Mouse (Mus musculus) lung, adult 18-20 months (tissue): ENCODE measurements around the gene Gm5580.
"Not testable (repeated sequence)": the region's sequence is repeated elsewhere in the genome, so short reads cannot be mapped to it uniquely, and the experiment has no call there.

Source experiments
- DNase-seq, 2 experiments: peaks; one replicate each; pipeline ENCODE4 v3.0.0; 2022; ENCODE audit warnings: mixed read lengths in 2 of 2

Gene Gm5580

DNA sequence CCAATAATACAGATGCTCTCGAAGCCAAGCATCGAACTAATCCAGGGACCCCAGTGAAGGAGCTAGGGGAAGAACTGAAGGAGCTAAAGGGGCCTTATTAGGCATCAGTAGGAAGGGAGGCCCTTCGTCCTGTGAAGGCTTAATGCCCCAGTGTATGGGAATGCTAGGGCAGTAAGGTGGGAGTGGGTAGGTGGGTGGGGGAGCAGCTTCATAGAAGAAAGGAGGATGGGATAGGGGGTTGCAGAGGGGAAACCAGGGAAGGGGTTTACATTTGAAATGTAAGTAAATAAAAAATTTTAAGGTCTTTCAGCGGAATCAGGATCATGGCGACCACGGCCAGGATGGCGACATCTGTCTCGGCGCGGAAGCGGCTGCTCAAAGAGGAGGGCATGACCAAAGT is at the start of gene Gm5580:
Gene Gm5580, plus strand, starts transcription at position 301 of the 400 bp plus-strand sequence.
- DNase-seq, result not testable (repeated sequence)

DNA sequence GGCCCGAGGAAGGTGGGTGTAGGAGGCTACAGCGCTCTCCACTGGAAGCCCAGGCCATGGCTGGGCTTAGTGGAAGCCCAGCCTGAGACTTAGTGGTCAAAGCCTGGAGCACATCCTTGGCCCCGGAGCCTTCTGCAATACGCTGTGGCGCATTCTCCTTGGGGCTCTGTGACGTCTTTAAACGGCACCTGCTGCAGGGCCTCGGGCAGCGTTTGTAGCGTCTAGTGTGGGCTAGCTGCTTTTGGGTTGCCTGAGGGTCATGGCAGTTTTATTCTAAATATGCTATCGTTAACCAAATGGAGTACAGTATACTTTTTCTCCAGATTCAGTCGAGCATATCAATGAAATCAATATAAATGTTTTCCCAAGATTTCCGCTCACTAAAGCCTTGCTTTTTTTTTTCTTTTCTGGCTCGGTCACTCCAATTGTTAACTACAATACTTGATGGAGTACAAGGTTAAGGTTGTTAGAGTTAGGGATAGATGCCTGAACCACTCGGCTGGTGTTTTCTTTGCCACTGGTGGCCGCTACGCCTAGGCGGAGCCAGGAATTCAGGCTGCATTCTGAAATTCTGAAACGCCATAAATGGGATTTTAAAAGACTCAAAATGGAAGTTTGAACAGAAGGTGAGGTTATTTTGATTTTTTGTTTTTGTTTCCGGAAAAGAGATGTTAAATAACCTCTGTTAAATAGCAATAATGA is 44.5 kb upstream of the Gm5580 start, which contains the start of gene Olfr212:
Gene Olfr212, plus strand, starts transcription at position 215 of the 702 bp plus-strand sequence.
- DNase-seq, result not testable (repeated sequence)

DNA sequence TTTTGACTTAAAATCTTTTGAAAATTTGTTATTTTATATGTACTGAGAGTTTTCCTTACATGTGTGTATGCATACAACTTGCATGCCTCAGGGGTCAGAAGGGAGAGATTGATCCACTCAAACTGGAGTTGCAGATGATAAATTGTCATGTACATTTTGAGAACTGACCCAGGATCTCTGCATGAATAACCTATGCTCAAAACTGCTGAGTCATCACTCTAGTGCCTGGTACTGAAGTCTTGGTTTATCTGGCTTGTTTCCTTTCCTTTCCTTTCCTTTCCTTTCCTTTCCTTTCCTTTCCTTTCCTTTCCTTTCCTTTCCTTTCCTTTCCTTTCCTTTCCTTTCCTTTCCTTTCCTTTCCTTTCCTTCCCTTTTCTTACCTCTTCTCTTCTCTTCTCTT is 36.1 kb upstream of the Gm5580 start:
- DNase-seq, result no peak

DNA sequence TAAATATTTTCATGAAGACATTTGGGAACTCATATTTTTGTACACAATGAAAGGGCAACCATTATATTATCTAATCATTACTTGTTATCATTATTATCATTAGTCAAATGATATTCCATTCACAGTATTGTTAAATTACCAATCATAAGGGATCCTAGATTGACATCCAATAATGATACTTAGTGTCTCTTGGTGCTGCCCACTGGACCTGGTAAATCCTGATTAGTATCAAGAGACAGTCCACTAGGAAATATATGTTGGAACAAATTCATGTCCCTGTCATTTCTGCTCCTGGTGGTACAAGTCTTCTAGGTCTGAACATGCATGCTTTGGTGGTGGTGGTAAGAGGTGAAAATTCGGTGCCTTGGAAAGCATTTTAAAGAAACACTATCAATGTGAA is 12.8 kb upstream of the Gm5580 start, which contains the start of gene Olfr213:
Gene Olfr213, plus strand, starts transcription at position 301 of the 400 bp plus-strand sequence.
- DNase-seq, result no peak

DNA sequence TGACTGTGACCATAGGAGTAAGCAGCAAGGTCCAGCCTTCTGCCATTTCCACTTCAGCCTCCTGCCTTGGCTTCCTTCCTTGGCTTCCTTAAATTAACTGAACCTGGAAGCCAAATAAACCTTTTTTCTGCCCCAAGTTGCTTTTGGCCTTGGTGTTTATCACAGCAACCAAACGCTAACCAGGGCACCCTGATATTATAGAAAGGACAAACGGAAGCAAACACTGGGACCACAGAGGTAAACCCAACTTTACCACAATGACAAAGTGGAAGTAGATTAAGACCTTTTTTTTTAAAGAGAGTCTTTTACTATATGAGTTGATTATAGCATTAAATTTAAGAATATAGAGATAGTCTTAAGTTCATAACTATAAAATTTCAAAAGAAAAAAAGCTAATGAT is 8.4 kb upstream of the Gm5580 start:
- DNase-seq, result no peak

DNA sequence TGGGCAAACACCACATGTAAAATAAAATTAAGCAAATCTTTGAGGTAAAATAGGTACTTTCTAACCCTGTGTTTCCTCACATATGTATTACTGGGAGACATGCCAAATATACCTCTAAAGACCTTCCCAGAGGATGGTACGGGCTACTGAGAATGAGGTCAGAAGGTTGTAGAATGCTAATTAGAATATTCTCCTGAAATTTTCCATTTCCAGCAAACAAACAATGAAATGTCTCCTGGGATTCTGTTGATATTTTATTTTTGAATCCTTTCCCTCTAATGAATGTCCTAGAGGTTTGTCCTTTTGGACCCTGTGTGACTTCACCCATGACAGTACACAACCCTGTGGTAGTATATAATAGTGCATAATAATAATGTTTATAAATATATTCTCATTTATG is 3.0 kb downstream of the Gm5580 start, which contains the start of gene Olfr214:
Gene Olfr214, plus strand, starts transcription at position 301 of the 400 bp plus-strand sequence.
- no peak for DNase-seq

DNA sequence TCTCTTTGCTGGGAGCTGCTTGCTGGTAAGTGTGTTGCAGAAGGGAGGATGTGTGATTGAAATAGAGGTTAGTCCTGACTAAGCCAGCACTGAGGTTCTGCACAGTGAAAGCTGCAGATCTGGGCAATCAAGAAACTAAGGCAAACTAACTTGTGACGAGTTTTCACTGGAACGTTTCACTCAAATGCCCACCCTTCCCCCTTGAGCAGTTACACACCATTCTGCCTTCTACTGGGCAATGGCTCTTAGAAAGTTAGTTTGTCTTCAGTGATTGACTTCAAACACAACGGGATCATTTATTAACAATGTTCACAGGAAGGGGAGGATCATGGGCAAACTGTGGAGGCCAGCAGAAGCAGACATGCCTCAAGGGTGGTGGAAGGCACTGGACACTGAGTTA is 4.0 kb downstream of the Gm5580 start:
- DNase-seq, result no peak

DNA sequence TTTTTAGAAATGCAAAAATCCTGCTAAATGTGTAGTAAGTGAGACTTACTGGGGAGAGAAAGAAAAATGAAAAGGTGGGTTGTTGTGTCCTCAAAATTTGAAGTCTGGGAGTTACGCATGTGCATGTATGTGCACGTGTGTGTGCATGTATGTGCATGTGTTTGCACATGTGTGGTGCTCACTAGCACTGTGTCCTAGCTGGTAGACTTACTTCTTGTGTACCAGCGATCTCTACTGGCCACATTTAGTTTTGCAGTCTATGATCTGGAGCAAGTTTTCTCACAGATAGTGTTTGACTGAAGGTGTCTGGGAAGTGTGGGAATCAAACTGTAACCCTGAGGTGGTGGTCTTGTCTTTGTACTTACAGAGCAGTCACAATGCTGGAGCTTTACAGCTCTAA is 18.9 kb downstream of the Gm5580 start:
- peak in 1 of 2 experiments; percentile 5 for DNase-seq

DNA sequence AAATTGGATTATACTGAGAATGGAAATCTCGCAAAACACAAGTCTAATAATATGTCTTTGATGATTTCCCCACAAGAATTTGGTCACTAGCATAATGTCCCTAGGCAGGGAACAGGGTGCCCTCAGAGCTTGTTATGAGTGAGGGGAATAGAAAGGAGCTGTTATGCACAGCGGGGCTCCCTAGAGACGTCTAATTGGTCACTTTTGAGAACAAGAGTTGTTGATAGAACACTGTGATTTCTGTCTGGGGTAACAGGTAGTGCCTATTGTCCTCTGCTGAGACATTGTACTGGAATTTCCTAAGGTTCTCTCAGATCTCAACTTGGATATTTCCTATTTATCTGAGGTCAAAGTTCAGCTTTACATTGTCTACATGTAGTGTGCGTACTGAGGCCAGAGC is 33.2 kb downstream of the Gm5580 start, which contains the start of gene Olfr215:
Gene Olfr215, minus strand, starts transcription at position 101 of the 400 bp plus-strand sequence.
- no peak for DNase-seq

DNA sequence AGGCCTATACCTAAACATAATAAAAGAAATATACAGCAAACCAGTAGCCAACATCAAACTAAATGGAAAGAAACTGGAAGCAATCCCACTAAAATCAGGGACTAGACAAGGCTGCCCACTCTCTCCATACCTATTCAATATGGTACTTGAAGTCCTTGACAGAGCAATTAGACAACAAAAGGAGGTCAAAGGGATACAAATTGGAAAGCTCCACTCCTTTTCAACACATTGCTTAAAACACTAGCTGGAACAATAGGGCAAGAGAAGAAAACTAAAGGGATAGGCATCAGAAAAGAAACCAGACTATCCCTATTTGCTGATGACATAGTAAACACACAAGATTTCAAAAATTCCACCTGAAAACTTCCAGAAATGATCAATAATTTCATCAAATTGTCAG is 50.0 kb downstream of the Gm5580 start:
- DNase-seq, result not testable (repeated sequence)
